Mouse (Mus musculus): ENCODE measurements around the gene Sirt5. TPM values are rescaled to one million over a fixed set of nuclear protein-coding genes. Genes with fewer than 3 reads are reported as not detected.

The Sirt5 gene
- polyA plus RNA-seq, 1 experiment from 2014 or later, result 30.6 TPM

- Histone ChIP-seq H3K9me3 (no peaks in the 10 kb centered on the region), H3K27ac (replicated peaks) (no peak overlapping the region), H3K9ac (no peak overlapping the region), H3K27me3 (no peaks in the 10 kb centered on the region), H3K4me3 (no peak overlapping the region), H3K4me1 (replicated peaks) (no peaks in the 10 kb centered on the region), H3K36me3 (peaks cover 28% of the 10 kb centered on the region), H3K4me2 (no peak overlapping the region)
- 97% methylated on average over 10 of the region's 10 CpGs for WGBS
- ATAC-seq (ENCODE audit: low read depth), result no peak
Measured at GRCm38 (mm10) chr13:43385321-43385720, 20.0 kb downstream of the Sirt5 start.

- Histone ChIP-seq H3K36me3 (peaks cover 46% of the 10 kb centered on the region), H3K4me3 (peak overlapping the region; percentile 86), H3K9ac (no peak overlapping the region), H3K4me2 (peak overlapping the region; percentile 86), H3K27me3 (no peaks in the 10 kb centered on the region), H3K9me3 (no peaks in the 10 kb centered on the region), H3K4me1 (replicated peaks) (peaks cover 15% of the 10 kb centered on the region), H3K27ac (replicated peaks) (no peak overlapping the region)
- WGBS, result 44% methylated on average over 15 of the region's 17 CpGs
- peak; percentile 54 for ATAC-seq (ENCODE audit: low read depth)
Measured at GRCm38 (mm10) chr13:43397700-43398296, 32.5 kb downstream of the Sirt5 start.

DNA sequence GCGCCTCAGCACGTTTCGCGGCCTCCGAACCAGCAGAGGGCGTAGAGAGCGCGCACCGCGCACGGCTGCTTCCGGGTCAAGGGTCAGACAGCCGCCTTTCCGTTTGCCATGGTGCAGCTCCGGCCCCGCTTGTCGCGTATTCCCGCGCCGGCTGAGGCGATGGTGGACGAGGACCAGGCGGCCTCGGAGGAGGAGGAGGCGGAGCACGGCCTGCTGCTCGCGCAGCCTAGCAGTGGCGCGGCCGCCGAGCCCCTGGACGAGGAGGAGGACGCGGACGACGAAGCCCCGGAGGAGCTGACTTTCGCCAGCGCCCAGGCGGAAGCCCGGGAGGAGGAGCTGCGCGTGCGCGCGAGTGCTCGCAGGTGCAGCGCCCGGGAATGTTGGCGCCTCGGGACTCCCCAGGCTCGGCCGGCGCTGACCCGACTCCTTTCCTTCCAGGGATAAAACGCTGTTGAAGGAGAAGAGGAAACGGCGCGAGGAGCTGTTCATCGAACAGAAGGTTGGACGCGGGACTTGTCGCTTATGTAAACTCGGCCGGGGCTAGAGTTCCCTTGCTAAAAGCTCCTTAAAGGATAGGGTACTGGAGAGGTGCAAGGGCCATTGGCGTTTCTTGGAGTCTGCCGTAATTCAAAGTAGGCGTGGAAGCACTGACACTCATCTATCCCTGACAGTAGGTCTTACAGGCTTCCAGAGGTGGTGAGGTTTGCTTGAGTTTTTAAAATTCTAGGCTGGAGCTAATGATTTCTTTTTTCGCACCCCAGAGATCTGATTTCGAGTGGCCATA is 33.2 kb downstream of the Sirt5 start, which contains the start of gene Nol7:
TSS of gene Nol7 (plus strand) at position 94 of the 784 bp plus-strand sequence.
- Histone ChIP-seq H3K9me3 (no peaks in the 10 kb centered on the region), H3K4me2 (peak within 1 kb of the TSS; percentile 86), H3K36me3 (peaks cover 49% of the 10 kb centered on the region), H3K9ac (peak within 1 kb of the TSS; percentile 93), H3K27me3 (no peaks in the 10 kb centered on the region), H3K27ac (replicated peaks) (peak within 1 kb of the TSS; percentile 97), H3K4me1 (replicated peaks) (peaks cover 15% of the 10 kb centered on the region), H3K4me3 (peak within 1 kb of the TSS; percentile 86)
- peak; percentile 94 for ATAC-seq (ENCODE audit: low read depth)
- WGBS, result 4% methylated on average over 69 of the region's 72 CpGs

GRCm38 (mm10) chr13:43399576-43399975 is 34.3 kb downstream of the Sirt5 start:
- peak overlapping the region; percentile 86; the same call in 1 of the 2 replicates for H3K4me3 ChIP-seq
- no peak overlapping the region for H3K27ac ChIP-seq (replicated peaks)
- H3K36me3 ChIP-seq, result peaks cover 47% of the 10 kb centered on the region
- 86% methylated on average over 5 of the region's 5 CpGs for WGBS
- H3K9me3 ChIP-seq, result no peaks in the 10 kb centered on the region
- H3K4me2 ChIP-seq, result peak overlapping the region; percentile 86
- no peak for ATAC-seq (ENCODE audit: low read depth)
- 0 out of 2 replicates have a peak overlapping the region, but pooled peaks have one; percentile 38 for H3K9ac ChIP-seq
- peaks cover 15% of the 10 kb centered on the region for H3K4me1 ChIP-seq (replicated peaks)
- H3K27me3 ChIP-seq, result no peaks in the 10 kb centered on the region

- Histone ChIP-seq H3K4me3 (no peak overlapping the region), H3K27me3 (no peaks in the 10 kb centered on the region), H3K36me3 (peaks cover 74% of the 10 kb centered on the region), H3K9me3 (no peaks in the 10 kb centered on the region), H3K4me2 (no peak overlapping the region), H3K27ac (replicated peaks) (no peak overlapping the region), H3K9ac (no peak overlapping the region), H3K4me1 (replicated peaks) (no peaks in the 10 kb centered on the region)
- no peak for ATAC-seq (ENCODE audit: low read depth)
- 91% methylated on average over 7 of the region's 7 CpGs for WGBS
Measured at GRCm38 (mm10) chr13:43412311-43412710, 47.0 kb downstream of the Sirt5 start.

DNA sequence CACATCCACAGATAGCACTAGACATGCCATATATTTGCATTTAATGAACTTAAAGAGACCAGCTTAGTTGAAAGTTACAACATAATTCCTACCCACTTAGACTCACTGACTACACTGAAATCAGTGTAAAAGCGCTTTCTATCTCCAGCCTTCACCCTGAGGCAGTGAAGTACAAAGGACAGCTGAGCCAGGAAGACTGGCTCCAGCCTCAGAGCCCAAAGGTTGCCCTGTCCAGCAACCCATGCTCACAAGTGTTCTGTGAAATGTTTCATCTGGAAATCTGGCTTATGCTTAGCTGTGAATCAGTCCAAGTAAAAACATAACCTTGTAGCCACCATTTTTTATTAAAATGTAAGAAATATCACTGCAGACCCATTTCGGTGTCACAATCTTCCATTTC is 48.3 kb downstream of the Sirt5 start:
- no peak for ATAC-seq (ENCODE audit: low read depth)
- 95% methylated on average over 2 of the region's 2 CpGs for WGBS
- H3K4me2 ChIP-seq, result no peak overlapping the region
- no peak overlapping the region for H3K4me3 ChIP-seq
- H3K4me1 ChIP-seq (replicated peaks), result no peaks in the 10 kb centered on the region
- H3K27me3 ChIP-seq, result no peaks in the 10 kb centered on the region
- H3K9ac ChIP-seq, result no peak overlapping the region
- H3K36me3 ChIP-seq, result peaks cover 71% of the 10 kb centered on the region
- no peaks in the 10 kb centered on the region for H3K9me3 ChIP-seq
- no peak overlapping the region for H3K27ac ChIP-seq (replicated peaks)

DNA sequence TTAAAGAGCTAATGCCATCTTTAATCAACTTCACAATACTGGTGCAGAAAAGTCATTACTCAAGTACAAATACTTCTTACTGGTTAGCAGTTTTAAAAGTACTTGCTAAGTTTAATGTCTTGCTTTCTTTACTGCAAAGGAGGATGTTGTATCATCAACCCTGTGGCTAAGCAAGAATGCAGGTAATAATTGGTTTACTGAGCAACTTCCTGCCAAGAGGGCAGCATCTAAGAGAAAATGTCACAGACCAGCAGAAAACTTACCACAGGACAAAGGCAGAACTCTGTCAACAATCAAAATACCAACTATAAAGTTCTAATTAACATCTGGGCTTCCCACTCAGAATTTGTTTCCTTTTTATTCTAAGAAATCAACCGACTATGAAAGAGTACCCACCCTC is 50.0 kb downstream of the Sirt5 start:
- Histone ChIP-seq H3K4me2 (no peak overlapping the region), H3K9me3 (no peaks in the 10 kb centered on the region), H3K9ac (no peak overlapping the region), H3K4me3 (no peak overlapping the region), H3K36me3 (peaks cover 81% of the 10 kb centered on the region), H3K4me1 (replicated peaks) (no peaks in the 10 kb centered on the region), H3K27me3 (no peaks in the 10 kb centered on the region), H3K27ac (replicated peaks) (no peak overlapping the region)
- 94% methylated on average over 1 of the region's 1 CpGs for WGBS
- ATAC-seq (ENCODE audit: low read depth), result no peak

- no peaks in the 10 kb centered on the region for H3K4me1 ChIP-seq (replicated peaks)
- no peak overlapping the region for H3K9ac ChIP-seq
- WGBS, result 90% methylated on average over 4 of the region's 4 CpGs
- no peaks in the 10 kb centered on the region for H3K9me3 ChIP-seq
- H3K4me3 ChIP-seq, result no peak overlapping the region
- no peaks in the 10 kb centered on the region for H3K27me3 ChIP-seq
- H3K36me3 ChIP-seq, result peaks cover 26% of the 10 kb centered on the region
- H3K4me2 ChIP-seq, result no peak overlapping the region
- H3K27ac ChIP-seq (replicated peaks), result no peak overlapping the region
- ATAC-seq (ENCODE audit: low read depth), result no peak
Measured at GRCm38 (mm10) chr13:43428436-43428835, 63.1 kb downstream of the Sirt5 start.

- H3K4me3 ChIP-seq, result no peak overlapping the region
- no peak overlapping the region for H3K4me2 ChIP-seq
- WGBS, result 79% methylated on average over 2 of the region's 2 CpGs
- ATAC-seq (ENCODE audit: low read depth), result no peak
- no peaks in the 10 kb centered on the region for H3K9me3 ChIP-seq
- no peak overlapping the region for H3K27ac ChIP-seq (replicated peaks)
- H3K36me3 ChIP-seq, result peaks cover 11% of the 10 kb centered on the region
- no peaks in the 10 kb centered on the region for H3K27me3 ChIP-seq
- H3K9ac ChIP-seq, result no peak overlapping the region
- H3K4me1 ChIP-seq (replicated peaks), result no peaks in the 10 kb centered on the region
Measured at GRCm38 (mm10) chr13:43433395-43433794, 68.1 kb downstream of the Sirt5 start.

GRCm38 (mm10) chr13:43440376-43440775 is 75.1 kb downstream of the Sirt5 start:
- Histone ChIP-seq H3K36me3 (no peaks in the 10 kb centered on the region), H3K27ac (replicated peaks) (no peak overlapping the region), H3K9me3 (no peaks in the 10 kb centered on the region), H3K9ac (no peak overlapping the region), H3K4me3 (no peak overlapping the region), H3K27me3 (no peaks in the 10 kb centered on the region), H3K4me1 (replicated peaks) (0 out of 2 replicates have a peak, but pooled peaks cover 10% of the 10 kb centered on the region), H3K4me2 (no peak overlapping the region)
- ATAC-seq (ENCODE audit: low read depth), result no peak
- 100% methylated on average over 1 of the region's 1 CpGs for WGBS

- Histone ChIP-seq H3K4me3 (no peak overlapping the region), H3K4me1 (replicated peaks) (peaks cover 20% of the 10 kb centered on the region; the same call in 1 of the 2 replicates), H3K9ac (no peak overlapping the region), H3K27ac (replicated peaks) (no peak overlapping the region), H3K36me3 (no peaks in the 10 kb centered on the region), H3K27me3 (no peaks in the 10 kb centered on the region), H3K4me2 (no peak overlapping the region), H3K9me3 (no peaks in the 10 kb centered on the region)
- 88% methylated on average over 1 of the region's 1 CpGs for WGBS
- ATAC-seq (ENCODE audit: low read depth), result no peak
Measured at GRCm38 (mm10) chr13:43442551-43442950, 77.3 kb downstream of the Sirt5 start.

- H3K4me1 ChIP-seq (replicated peaks), result peaks cover 22% of the 10 kb centered on the region; the same call in 1 of the 2 replicates
- 93% methylated on average over 4 of the region's 4 CpGs for WGBS
Measured at GRCm38 (mm10) chr13:43443706-43444105, 78.4 kb downstream of the Sirt5 start.

More at GRCm38 (mm10) chr13:43443706-43444105, 78.4 kb downstream of the Sirt5 start:
- no peaks in the 10 kb centered on the region for H3K27me3 ChIP-seq
- H3K4me2 ChIP-seq, result no peak overlapping the region
- H3K4me3 ChIP-seq, result no peak overlapping the region
- no peak overlapping the region for H3K9ac ChIP-seq
- H3K9me3 ChIP-seq, result no peaks in the 10 kb centered on the region
- H3K27ac ChIP-seq (replicated peaks), result no peak overlapping the region
- no peak for ATAC-seq (ENCODE audit: low read depth)
- no peaks in the 10 kb centered on the region for H3K36me3 ChIP-seq
